Mouse (Mus musculus) liver, adult 2 months (tissue): ENCODE results near the gene Lhfpl3. TPM values are rescaled to one million over a fixed set of nuclear protein-coding genes. Genes with fewer than 3 reads are reported as not detected.

Experiments
- DNase-seq: peaks from one replicate; pipeline ENCODE4 v3.0.0-alpha.2; 2011; ENCODE audit warnings: low read depth, low spot score; ENCODE audit errors: extremely low read depth
- H3K27ac ChIP-seq: fragments of 200-500 bp; replicated peaks from 2 replicates; pipeline ENCODE4 v1.5.1; 2012; ENCODE audit warnings: low read depth, mild to moderate bottlenecking, control low read depth, inconsistent platforms, low read length; ENCODE audit not compliant: insufficient read depth
- H3K27me3 ChIP-seq: fragments of 200-500 bp; 2 replicates; pipeline ENCODE4 v1.6.1; 2012; ENCODE audit warnings: mild to moderate bottlenecking, moderate library complexity, low read length, inconsistent platforms; ENCODE audit not compliant: control insufficient read depth, insufficient read depth
- H3K36me3 ChIP-seq: fragments of 200-500 bp; 2 replicates; pipeline ENCODE4 v1.6.1; 2012; ENCODE audit warnings: low read length, inconsistent platforms; ENCODE audit not compliant: control insufficient read depth, insufficient read depth
- H3K4me1 ChIP-seq: fragments of 200-500 bp; 2 replicates; pipeline ENCODE4 v1.6.1; 2011; ENCODE audit warnings: low read length; ENCODE audit not compliant: control insufficient read depth, insufficient read depth
- H3K4me3 ChIP-seq: fragments of 200-500 bp; 2 replicates; pipeline ENCODE4 v1.5.1; 2011; ENCODE audit warnings: low read depth, mild to moderate bottlenecking, control low read depth, low read length, moderate library complexity; ENCODE audit not compliant: insufficient read depth
- H3K79me2 ChIP-seq: fragments of 200-500 bp; 2 replicates; pipeline ENCODE4 v1.6.1; 2012; ENCODE audit warnings: inconsistent platforms, mild to moderate bottlenecking, low read length, moderate library complexity; ENCODE audit not compliant: control insufficient read depth, insufficient read depth
- H3K9ac ChIP-seq: fragments of 200-500 bp; 2 replicates; pipeline ENCODE4 v1.6.1; 2012; ENCODE audit warnings: low read depth, mild to moderate bottlenecking, control low read depth, inconsistent platforms, low read length
- CTCF ChIP-seq: fragments of 200-500 bp; IDR thresholded peaks from 2 replicates; pipeline ENCODE4 v1.5.1; 2011; ENCODE audit warnings: low read depth, low read length, control low read depth
- POLR2A ChIP-seq: fragments of 200-500 bp; IDR thresholded peaks from 2 replicates; pipeline ENCODE4 v1.6.1; 2011; ENCODE audit warnings: low read length, control low read depth; ENCODE audit not compliant: insufficient read depth; ENCODE audit errors: extremely low read depth
- WGBS: fragments of 180-500 bp; shearing (Covaris S2); methylation state at CpG from one replicate; pipeline ENCODE4 v1.1.7; 2018; 5-methylcytosine and 5-hydroxymethylcytosine counted together
- polyA plus RNA-seq: library from polyadenylated mRNA; depleted of rRNA; stranded (reverse); fragments of >200 nt; gene quantifications from 2 replicates; pipeline ENCODE4 v1.2.3, GENCODE M21; 2012
- total RNA-seq: library from RNA; depleted of rRNA; stranded (reverse); fragments of >200 nt; gene quantifications from 2 replicates; pipeline ENCODE4 v1.2.3, GENCODE M21; 2014

Lhfpl3 gene
- total and polyA plus RNA-seq, 2 experiments: 0.02 TPM; not detected in 1

DNA sequence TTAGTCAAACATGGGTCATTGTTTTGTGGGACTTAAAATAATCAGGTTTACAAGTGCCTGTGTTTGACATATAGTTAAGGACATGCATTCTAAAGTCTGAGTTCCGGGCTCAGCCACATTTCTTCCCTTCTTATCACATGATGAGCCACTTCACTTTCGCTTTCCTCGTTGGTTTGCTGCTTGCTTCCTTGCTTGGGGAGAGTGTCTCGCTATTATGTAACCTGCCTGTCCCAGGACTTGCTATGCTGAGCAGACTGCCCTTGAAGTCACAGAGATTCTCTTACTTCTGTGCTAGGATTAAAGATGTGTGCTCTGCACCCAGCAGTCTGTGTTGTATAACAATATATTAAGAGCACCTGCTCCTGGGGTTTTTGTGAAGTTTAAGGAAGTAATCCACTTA lies 110.6 kb downstream of the Lhfpl3 start:
- peak; percentile 19 for DNase-seq
- TF ChIP-seq POLR2A (no peak), CTCF (no peak)
- H3K36me3 ChIP-seq: no peaks in the 10 kb centered on the region
- no peaks in the 10 kb centered on the region for H3K79me2 ChIP-seq
- H3K9ac ChIP-seq: no peak overlapping the region
- no peaks in the 10 kb centered on the region for H3K4me1 ChIP-seq
- no peaks in the 10 kb centered on the region for H3K27me3 ChIP-seq
- 47% methylated on average over 4 of the region's 4 CpGs for WGBS
- H3K27ac ChIP-seq: no peak overlapping the region
- no peak overlapping the region for H3K4me3 ChIP-seq

DNA sequence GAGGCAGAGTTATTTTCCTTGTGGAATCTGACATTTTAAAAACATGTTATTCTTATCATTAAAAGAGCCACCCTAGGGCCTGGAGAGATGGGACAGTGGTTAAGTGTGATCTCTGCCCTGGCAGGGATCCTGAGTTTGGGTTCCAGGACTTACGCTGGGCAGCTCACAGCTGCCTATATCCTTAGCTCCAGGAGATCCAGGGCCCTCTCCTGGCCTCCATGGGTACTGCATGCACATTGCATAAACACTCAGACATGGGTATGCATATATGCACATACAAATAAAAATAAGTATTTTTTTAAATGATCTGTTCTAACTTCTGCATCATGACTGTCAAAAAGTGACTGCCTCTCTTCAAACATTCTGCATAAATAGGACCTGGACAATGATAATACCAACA lies 115.5 kb downstream of the Lhfpl3 start:
- no peak for TF ChIP-seq POLR2A
- TF ChIP-seq CTCF: peak; percentile 51
- Histone ChIP-seq H3K36me3 (no peaks in the 10 kb centered on the region), H3K9ac (no peak overlapping the region), H3K79me2 (no peaks in the 10 kb centered on the region), H3K4me1 (no peaks in the 10 kb centered on the region), H3K27me3 (no peaks in the 10 kb centered on the region), H3K4me3 (no peak overlapping the region), H3K27ac (no peak overlapping the region)
- DNase-seq: peak; percentile 15
- 48% methylated on average over 1 of the region's 1 CpGs for WGBS

DNA sequence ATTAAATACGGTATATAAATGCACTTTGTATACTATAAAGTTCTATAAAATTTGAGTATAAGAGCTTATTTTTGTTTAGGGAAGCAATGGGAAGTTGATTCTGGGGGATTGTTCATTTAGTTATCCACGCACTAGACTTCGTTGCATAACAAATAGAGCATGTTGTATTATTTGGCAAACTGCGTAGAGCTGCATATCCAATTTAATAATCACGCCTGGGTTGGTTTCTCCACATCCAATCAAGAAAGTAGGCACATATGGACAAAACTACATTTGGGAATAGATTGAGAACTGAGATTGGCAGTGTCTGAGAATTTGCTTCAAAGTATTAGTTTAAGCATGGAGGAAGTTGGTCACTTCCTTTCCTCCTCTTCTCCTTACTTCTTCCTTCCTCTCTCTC lies 123.2 kb downstream of the Lhfpl3 start:
- H3K27ac ChIP-seq: no peak overlapping the region
- H3K27me3 ChIP-seq: no peaks in the 10 kb centered on the region
- H3K4me3 ChIP-seq: no peak overlapping the region
- 91% methylated on average over 5 of the region's 5 CpGs for WGBS
- H3K36me3 ChIP-seq: no peaks in the 10 kb centered on the region
- no peak for DNase-seq
- no peak for TF ChIP-seq CTCF
- no peak for TF ChIP-seq POLR2A
- no peak overlapping the region for H3K9ac ChIP-seq
- no peaks in the 10 kb centered on the region for H3K4me1 ChIP-seq
- H3K79me2 ChIP-seq: no peaks in the 10 kb centered on the region

- H3K27ac ChIP-seq: no peak overlapping the region
- no peaks in the 10 kb centered on the region for H3K4me1 ChIP-seq
- DNase-seq: no peak
- H3K36me3 ChIP-seq: no peaks in the 10 kb centered on the region
- no peak overlapping the region for H3K4me3 ChIP-seq
- no peak for TF ChIP-seq POLR2A
- no peak for TF ChIP-seq CTCF
- no peak overlapping the region for H3K9ac ChIP-seq
- H3K27me3 ChIP-seq: no peaks in the 10 kb centered on the region
- H3K79me2 ChIP-seq: no peaks in the 10 kb centered on the region
- 90% methylated on average over 1 of the region's 1 CpGs for WGBS
Observed at GRCm38 (mm10) chr5:22872417-22872816, 126.6 kb downstream of the Lhfpl3 start.

- no peak for DNase-seq
- no peak overlapping the region for H3K9ac ChIP-seq
- TF ChIP-seq POLR2A: no peak
- TF ChIP-seq CTCF: no peak
- H3K36me3 ChIP-seq: no peaks in the 10 kb centered on the region
- H3K4me1 ChIP-seq: no peaks in the 10 kb centered on the region
- H3K27ac ChIP-seq: no peak overlapping the region
- no peaks in the 10 kb centered on the region for H3K79me2 ChIP-seq
- 82% methylated on average over 3 of the region's 3 CpGs for WGBS
- no peaks in the 10 kb centered on the region for H3K27me3 ChIP-seq
- no peak overlapping the region for H3K4me3 ChIP-seq
Observed at GRCm38 (mm10) chr5:22888345-22888744, 142.5 kb downstream of the Lhfpl3 start.

- Histone ChIP-seq H3K4me1 (no peaks in the 10 kb centered on the region), H3K27me3 (no peaks in the 10 kb centered on the region), H3K9ac (no peak overlapping the region), H3K36me3 (no peaks in the 10 kb centered on the region), H3K4me3 (no peak overlapping the region), H3K27ac (no peak overlapping the region), H3K79me2 (no peaks in the 10 kb centered on the region)
- WGBS: 73% methylated on average over 4 of the region's 4 CpGs
- TF ChIP-seq POLR2A (no peak), CTCF (no peak)
- no peak for DNase-seq
Observed at GRCm38 (mm10) chr5:22889481-22889880, 143.6 kb downstream of the Lhfpl3 start.
